Mouse (Mus musculus) kidney, postnatal 0 days (tissue): ENCODE data around the gene Fn3krp. TPM values are rescaled to one million over a fixed set of nuclear protein-coding genes. Genes with fewer than 3 reads are reported as not detected.

Source experiments
- ATAC-seq: fragments of 200-750 bp; cut with Nextera tagmentation; replicated peaks from 2 replicates; pipeline ENCODE4 v1.8.0; 2017; ENCODE audit warnings: low read depth, moderate number of reproducible peaks, moderate TSS enrichment, moderate library complexity; ENCODE audit not compliant: low FRiP score
- DNase-seq: peaks from one replicate; pipeline ENCODE4 v3.0.0-alpha.2; 2016; ENCODE audit warnings: low spot score
- H3K27ac ChIP-seq: fragments of 300-500 bp; sonication (generic); 2 replicates; pipeline ENCODE4 v1.5.1; 2014; ENCODE audit warnings: mild to moderate bottlenecking
- H3K27me3 ChIP-seq: fragments of 300-500 bp; sonication (generic); 2 replicates; pipeline ENCODE4 v1.6.1; 2014; ENCODE audit warnings: low read length, mixed read lengths; ENCODE audit not compliant: insufficient read depth
- H3K36me3 ChIP-seq: fragments of 300-500 bp; sonication (generic); 2 replicates; pipeline ENCODE4 v1.6.1; 2014; ENCODE audit warnings: low read length, mixed read lengths; ENCODE audit not compliant: insufficient read depth
- H3K4me1 ChIP-seq: fragments of 300-500 bp; sonication (generic); replicated peaks from 2 replicates; pipeline ENCODE4 v1.6.1; 2014; ENCODE audit warnings: antibody characterized with exemption, low read length, mixed read lengths; ENCODE audit not compliant: insufficient read depth
- H3K4me2 ChIP-seq: fragments of 300-500 bp; sonication (generic); 2 replicates; pipeline ENCODE4 v1.6.1; 2014; ENCODE audit warnings: mild to moderate bottlenecking, low read length, moderate library complexity, mixed read lengths
- H3K4me3 ChIP-seq: fragments of 300-500 bp; sonication (generic); replicated peaks from 2 replicates; pipeline ENCODE4 v1.5.1; 2014; ENCODE audit warnings: low read depth, low read length
- H3K9ac ChIP-seq: fragments of 300-500 bp; sonication (generic); 2 replicates; pipeline ENCODE4 v1.6.1; 2014; ENCODE audit warnings: low read depth, low read length
- H3K9me3 ChIP-seq: fragments of 300-500 bp; sonication (generic); replicated peaks from 2 replicates; pipeline ENCODE4 v1.6.1; 2016; ENCODE audit warnings: low read length, inconsistent platforms, mixed read lengths
- CTCF ChIP-seq: IDR thresholded peaks from 2 replicates; pipeline ENCODE4 v1.5.1; 2016; ENCODE audit warnings: antibody characterized with exemption, low read depth, mild to moderate bottlenecking, moderate library complexity
- WGBS: fragments of 180-500 bp; shearing (Covaris S2); extraction: QIAGEN DNeasy Blood & Tissue Kit; methylation state at CpG from one replicate; pipeline ENCODE4 v1.1.7; 2014; 5-methylcytosine and 5-hydroxymethylcytosine counted together
- polyA plus RNA-seq: library from polyadenylated mRNA; unstranded; fragments of >200 nt; fragmentation: Nextera tagmentation; extraction: Ambion mirVana; gene quantifications from 2 replicates; pipeline ENCODE4 v1.2.1, GENCODE M21; 2015

Gene Fn3krp
- polyA plus RNA-seq, 1 experiment from 2014 or later: 10.3 TPM

DNA sequence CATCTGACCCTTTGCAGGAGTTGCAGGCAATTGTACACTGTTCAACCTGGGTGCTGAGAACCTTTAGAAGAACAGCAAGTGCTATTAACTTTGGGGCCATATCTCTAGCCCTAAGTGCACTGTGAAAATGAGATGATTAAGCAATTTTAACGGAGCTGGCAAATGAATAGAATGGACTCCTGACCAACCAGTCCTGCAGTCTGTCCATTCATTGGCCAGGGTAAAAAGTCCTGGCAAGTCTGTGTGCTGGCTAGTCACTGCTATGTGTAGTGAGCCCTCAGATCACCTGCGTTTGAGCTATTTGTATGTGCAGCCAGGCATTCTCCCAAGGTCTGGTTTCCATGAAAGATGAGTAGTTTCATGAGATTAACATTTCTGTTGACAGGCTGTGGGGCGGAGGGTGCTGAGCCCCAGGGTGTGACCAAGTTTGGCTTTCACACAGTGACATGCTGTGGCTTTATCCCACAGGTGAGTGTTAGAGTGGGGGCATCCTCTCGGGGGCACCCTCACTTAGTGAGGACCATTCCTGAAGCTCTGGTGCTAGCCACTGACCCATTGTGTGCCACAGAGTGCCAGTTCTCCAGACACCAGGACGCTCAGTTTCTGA lies 18.6 kb downstream of the Fn3krp start:
- H3K27ac ChIP-seq: no peak overlapping the region
- TF ChIP-seq CTCF: no peak
- no peaks in the 10 kb centered on the region for H3K27me3 ChIP-seq
- H3K36me3 ChIP-seq: no peaks in the 10 kb centered on the region
- H3K9ac ChIP-seq: no peak overlapping the region
- ATAC-seq (no peak), DNase-seq (peak; percentile 2)
- no peak overlapping the region for H3K4me2 ChIP-seq
- 68% methylated on average over 5 of the region's 5 CpGs for WGBS
- H3K9me3 ChIP-seq: no peaks in the 10 kb centered on the region
- no peak overlapping the region for H3K4me3 ChIP-seq
- H3K4me1 ChIP-seq: 0 out of 2 replicates have a peak, but pooled peaks cover 3% of the 10 kb centered on the region

- TF ChIP-seq CTCF: no peak
- Histone ChIP-seq H3K4me1 (no peaks in the 10 kb centered on the region), H3K9ac (no peak overlapping the region), H3K4me3 (no peak overlapping the region), H3K4me2 (no peak overlapping the region), H3K36me3 (no peaks in the 10 kb centered on the region), H3K27ac (no peak overlapping the region), H3K27me3 (no peaks in the 10 kb centered on the region), H3K9me3 (no peaks in the 10 kb centered on the region)
- WGBS: 89% methylated on average over 4 of the region's 4 CpGs
- ATAC-seq (no peak), DNase-seq (no peak)
These were observed 20.5 kb downstream of the Fn3krp start for GRCm38 (mm10) chr11:121441653-121442052.

- H3K9ac ChIP-seq: no peak overlapping the region
- ATAC-seq (no peak), DNase-seq (no peak)
- no peaks in the 10 kb centered on the region for H3K9me3 ChIP-seq
- TF ChIP-seq CTCF: no peak
- WGBS: 44% methylated on average over 2 of the region's 2 CpGs
- H3K27me3 ChIP-seq: no peaks in the 10 kb centered on the region
- H3K4me1 ChIP-seq: no peaks in the 10 kb centered on the region
- H3K27ac ChIP-seq: no peak overlapping the region
- H3K36me3 ChIP-seq: no peaks in the 10 kb centered on the region
- no peak overlapping the region for H3K4me3 ChIP-seq
- H3K4me2 ChIP-seq: no peak overlapping the region
These were observed 20.9 kb downstream of the Fn3krp start for GRCm38 (mm10) chr11:121442076-121442475.

DNA sequence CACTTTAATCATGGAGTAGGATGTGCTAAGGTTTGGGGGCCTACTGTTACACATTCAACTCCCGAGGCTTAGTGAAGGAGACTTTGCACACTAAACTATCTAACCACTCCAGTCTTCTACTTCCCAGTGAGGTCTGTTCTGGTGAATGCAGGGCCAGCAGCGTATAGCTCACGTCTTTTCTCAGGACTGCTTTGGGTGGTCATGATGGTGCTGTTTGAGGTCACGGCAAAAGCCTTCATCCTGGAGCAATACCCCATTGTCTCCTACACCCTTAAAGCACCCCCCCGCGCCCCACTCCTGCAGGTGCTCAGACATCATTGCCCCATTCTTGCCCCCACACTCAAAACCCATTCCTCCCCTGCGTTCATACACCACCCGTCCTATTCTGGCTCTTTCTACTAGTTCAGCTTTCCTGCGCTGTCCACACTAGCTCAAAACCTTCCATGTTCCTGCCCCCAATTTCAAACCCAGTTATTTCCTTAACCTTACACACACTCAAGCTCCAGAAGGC lies 30.1 kb downstream of the Fn3krp start:
- H3K9me3 ChIP-seq: no peaks in the 10 kb centered on the region
- TF ChIP-seq CTCF: no peak
- no peak overlapping the region for H3K27ac ChIP-seq
- no peaks in the 10 kb centered on the region for H3K27me3 ChIP-seq
- H3K4me1 ChIP-seq: no peaks in the 10 kb centered on the region; the same call in 1 of the 2 replicates
- 19% methylated on average over 9 of the region's 9 CpGs for WGBS
- H3K9ac ChIP-seq: peak overlapping the region; percentile 63; the same call in 1 of the 2 replicates
- H3K4me3 ChIP-seq: peak overlapping the region; percentile 83
- 0 out of 2 replicates have a peak, but pooled peaks cover 4% of the 10 kb centered on the region for H3K36me3 ChIP-seq
- DNase-seq (no peak), ATAC-seq (no peak)
- peak overlapping the region; percentile 82 for H3K4me2 ChIP-seq

DNA sequence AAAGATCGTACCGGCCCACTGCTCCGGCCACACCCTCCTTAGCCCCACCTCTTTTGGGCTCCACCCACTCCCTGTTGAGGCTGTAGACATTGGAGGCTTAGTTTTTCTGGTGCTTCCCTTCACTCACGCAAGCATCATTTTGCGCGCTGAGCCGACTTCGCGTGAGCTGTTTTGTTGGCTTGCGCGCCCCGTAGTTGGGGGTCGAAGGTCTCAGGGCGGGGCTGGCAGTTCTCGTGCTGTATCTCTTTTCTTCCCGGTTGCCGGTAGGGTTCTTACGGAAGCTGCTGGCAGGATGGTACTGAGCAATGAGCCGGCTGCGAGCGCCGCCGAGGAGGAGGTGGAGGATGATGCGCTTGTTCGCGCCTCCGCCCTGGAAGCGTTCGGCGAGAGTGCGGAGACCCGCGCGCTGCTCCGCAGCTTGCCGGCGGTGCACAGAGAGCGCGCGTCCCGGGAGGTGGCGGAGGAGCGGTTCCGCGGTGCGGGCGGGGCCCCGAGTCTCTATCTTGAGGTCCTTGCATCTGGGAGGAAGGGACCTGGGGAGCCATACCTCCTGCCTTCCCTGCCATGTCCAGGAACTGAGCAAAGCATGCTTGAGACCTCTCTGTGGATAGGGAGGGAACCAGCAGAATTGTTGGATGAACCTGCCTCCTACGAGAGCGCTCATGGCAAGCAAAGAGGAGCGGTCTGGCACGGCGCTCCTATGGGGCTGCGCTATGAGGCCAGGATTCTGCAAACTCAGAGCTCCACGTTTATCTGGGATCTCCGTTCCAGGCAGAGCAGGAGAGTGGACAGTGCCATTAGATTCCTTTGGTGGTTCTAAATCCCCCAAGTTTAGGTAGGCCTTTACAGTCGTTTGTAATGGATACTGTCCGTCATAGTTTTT lies 30.8 kb downstream of the Fn3krp start, which contains the start of gene Tbcd:
Gene Tbcd (plus strand): TSS at position 197 of the 883 bp plus-strand sequence.
- 0 out of 2 replicates have a peak, but pooled peaks cover 4% of the 10 kb centered on the region for H3K36me3 ChIP-seq
- H3K9me3 ChIP-seq: no peaks in the 10 kb centered on the region
- WGBS: under 1% methylated on average over 58 of the region's 58 CpGs
- peak within 1 kb of the TSS; percentile 63 for H3K9ac ChIP-seq
- no peaks in the 10 kb centered on the region for H3K27me3 ChIP-seq
- H3K4me2 ChIP-seq: peak within 1 kb of the TSS; percentile 82
- H3K4me1 ChIP-seq: no peaks in the 10 kb centered on the region; the same call in 1 of the 2 replicates
- peak within 1 kb of the TSS; percentile 54; the same call in 1 of the 2 replicates for H3K27ac ChIP-seq
- no peak for TF ChIP-seq CTCF
- peak; percentile 95 for DNase-seq
- ATAC-seq: peak; percentile 94
- H3K4me3 ChIP-seq: peak within 1 kb of the TSS; percentile 83

GRCm38 (mm10) chr11:121457874-121458273 lies 36.7 kb downstream of the Fn3krp start:
- Histone ChIP-seq H3K9ac (no peak overlapping the region), H3K27me3 (no peaks in the 10 kb centered on the region), H3K27ac (no peak overlapping the region), H3K9me3 (no peaks in the 10 kb centered on the region), H3K4me2 (no peak overlapping the region), H3K4me1 (no peaks in the 10 kb centered on the region), H3K36me3 (0 out of 2 replicates have a peak, but pooled peaks cover 12% of the 10 kb centered on the region), H3K4me3 (no peak overlapping the region)
- no peak for TF ChIP-seq CTCF
- ATAC-seq: no peak
- 94% methylated on average over 3 of the region's 3 CpGs for WGBS
- DNase-seq: no peak
